Mouse (Mus musculus): ENCODE results near the gene Tas1r1. TPM values are rescaled to one million over a fixed set of nuclear protein-coding genes. Genes with fewer than 3 reads are reported as not detected.
A peak's percentile ranks its signal among the peaks of the same experiment; 100 is the strongest.

Gene Tas1r1
- polyA plus RNA-seq, 1 experiment from 2014 or later = 1.2 TPM

- WGBS = under 1% methylated on average over 115 of the region's 115 CpGs
- peak overlapping the region; percentile 49 for H3K9ac ChIP-seq
- peak overlapping the region; percentile 95 for H3K4me2 ChIP-seq (replicated peaks)
- H3K27ac ChIP-seq (replicated peaks) = peak overlapping the region; percentile 96
- peak; percentile 75 for ATAC-seq (ENCODE audit: insufficient number of reproducible peaks, low FRiP score, low TSS enrichment, low read depth)
- H3K36me3 ChIP-seq = peaks cover 23% of the 10 kb centered on the region
- H3K4me1 ChIP-seq = peaks cover 42% of the 10 kb centered on the region
- no peaks in the 10 kb centered on the region for H3K9me3 ChIP-seq (replicated peaks)
- peak overlapping the region; percentile 77 for H3K4me3 ChIP-seq (replicated peaks)
- no peaks in the 10 kb centered on the region for H3K27me3 ChIP-seq
Measured at GRCm38 (mm10) chr4:152009076-152010051, 29.0 kb downstream of the Tas1r1 start.

- Histone ChIP-seq H3K36me3 (peaks cover 16% of the 10 kb centered on the region), H3K27ac (replicated peaks) (peak within 1 kb of the TSS; percentile 96), H3K4me2 (replicated peaks) (peak within 1 kb of the TSS; percentile 95), H3K4me1 (peaks cover 42% of the 10 kb centered on the region), H3K9me3 (replicated peaks) (no peaks in the 10 kb centered on the region), H3K27me3 (no peaks in the 10 kb centered on the region), H3K9ac (peak within 1 kb of the TSS; percentile 49), H3K4me3 (replicated peaks) (peak within 1 kb of the TSS; percentile 77)
- peak; percentile 90 for ATAC-seq (ENCODE audit: insufficient number of reproducible peaks, low FRiP score, low TSS enrichment, low read depth)
- WGBS = under 1% methylated on average over 45 of the region's 45 CpGs
Measured at GRCm38 (mm10) chr4:152008622-152009075, 29.7 kb downstream of the Tas1r1 start, which contains the start of gene Klhl21. Gene Klhl21 (plus strand): TSS chr4:152008803.

- H3K27ac ChIP-seq (replicated peaks) = peak overlapping the region; percentile 96
- no peaks in the 10 kb centered on the region for H3K9me3 ChIP-seq (replicated peaks)
- H3K4me3 ChIP-seq (replicated peaks) = peak overlapping the region; percentile 77
- peaks cover 11% of the 10 kb centered on the region for H3K36me3 ChIP-seq
- WGBS = 1% methylated on average over 14 of the region's 14 CpGs
- peaks cover 42% of the 10 kb centered on the region for H3K4me1 ChIP-seq
- no peak for ATAC-seq (ENCODE audit: insufficient number of reproducible peaks, low FRiP score, low TSS enrichment, low read depth)
- peak overlapping the region; percentile 95 for H3K4me2 ChIP-seq (replicated peaks)
- no peaks in the 10 kb centered on the region for H3K27me3 ChIP-seq
- H3K9ac ChIP-seq = no peak overlapping the region; the same call in 1 of the 2 replicates
Measured at GRCm38 (mm10) chr4:152008148-152008500, 30.2 kb downstream of the Tas1r1 start.

- no peaks in the 10 kb centered on the region for H3K9me3 ChIP-seq (replicated peaks)
- peaks cover 42% of the 10 kb centered on the region for H3K4me1 ChIP-seq
- H3K27me3 ChIP-seq = no peaks in the 10 kb centered on the region
- H3K4me3 ChIP-seq (replicated peaks) = peak overlapping the region; percentile 77
- no peak overlapping the region for H3K9ac ChIP-seq
- H3K36me3 ChIP-seq = peaks cover 6% of the 10 kb centered on the region; the same call in 1 of the 2 replicates
- peak overlapping the region; percentile 96 for H3K27ac ChIP-seq (replicated peaks)
- no peak for ATAC-seq (ENCODE audit: insufficient number of reproducible peaks, low FRiP score, low TSS enrichment, low read depth)
- WGBS = 4% methylated on average over 8 of the region's 8 CpGs
- peak overlapping the region; percentile 95 for H3K4me2 ChIP-seq (replicated peaks)
Measured at GRCm38 (mm10) chr4:152007481-152008147, 30.8 kb downstream of the Tas1r1 start.

- Histone ChIP-seq H3K9me3 (replicated peaks) (no peaks in the 10 kb centered on the region), H3K27ac (replicated peaks) (no peak overlapping the region), H3K36me3 (no peaks in the 10 kb centered on the region), H3K4me2 (replicated peaks) (no peak overlapping the region), H3K9ac (no peak overlapping the region), H3K27me3 (no peaks in the 10 kb centered on the region), H3K4me3 (replicated peaks) (no peak overlapping the region), H3K4me1 (peaks cover 41% of the 10 kb centered on the region)
- WGBS = 27% methylated on average over 3 of the region's 3 CpGs
- no peak for ATAC-seq (ENCODE audit: insufficient number of reproducible peaks, low FRiP score, low TSS enrichment, low read depth)
Measured at GRCm38 (mm10) chr4:152006812-152007211, 31.6 kb downstream of the Tas1r1 start.

GRCm38 (mm10) chr4:152006137-152006536, 32.2 kb downstream of the Tas1r1 start:
- Histone ChIP-seq H3K4me2 (replicated peaks) (no peak overlapping the region), H3K9ac (no peak overlapping the region), H3K27ac (replicated peaks) (no peak overlapping the region), H3K4me1 (peaks cover 36% of the 10 kb centered on the region), H3K36me3 (no peaks in the 10 kb centered on the region), H3K9me3 (replicated peaks) (no peaks in the 10 kb centered on the region), H3K27me3 (no peaks in the 10 kb centered on the region), H3K4me3 (replicated peaks) (no peak overlapping the region)
- whole genome bisulfite sequencing = 68% methylated on average over 6 of the region's 6 CpGs
- ATAC-seq (ENCODE audit: insufficient number of reproducible peaks, low FRiP score, low TSS enrichment, low read depth) = no peak

GRCm38 (mm10) chr4:152002063-152002462, 36.3 kb downstream of the Tas1r1 start:
- no peaks in the 10 kb centered on the region for H3K36me3 ChIP-seq
- H3K27me3 ChIP-seq = no peaks in the 10 kb centered on the region
- ATAC-seq (ENCODE audit: insufficient number of reproducible peaks, low FRiP score, low TSS enrichment, low read depth) = no peak
- no peaks in the 10 kb centered on the region for H3K9me3 ChIP-seq (replicated peaks)
- H3K4me3 ChIP-seq (replicated peaks) = no peak overlapping the region
- peaks cover 11% of the 10 kb centered on the region for H3K4me1 ChIP-seq
- no peak overlapping the region for H3K9ac ChIP-seq
- H3K4me2 ChIP-seq (replicated peaks) = no peak overlapping the region
- 92% methylated on average over 3 of the region's 3 CpGs for WGBS
- H3K27ac ChIP-seq (replicated peaks) = no peak overlapping the region

- WGBS = 54% methylated on average over 4 of the region's 4 CpGs
- Histone ChIP-seq H3K27me3 (no peaks in the 10 kb centered on the region), H3K4me2 (replicated peaks) (no peak overlapping the region), H3K9ac (no peak overlapping the region), H3K36me3 (no peaks in the 10 kb centered on the region), H3K4me1 (peaks cover 9% of the 10 kb centered on the region), H3K4me3 (replicated peaks) (no peak overlapping the region), H3K9me3 (replicated peaks) (no peaks in the 10 kb centered on the region), H3K27ac (replicated peaks) (no peak overlapping the region)
- no peak for ATAC-seq (ENCODE audit: insufficient number of reproducible peaks, low FRiP score, low TSS enrichment, low read depth)
Measured at GRCm38 (mm10) chr4:152001335-152001734, 37.0 kb downstream of the Tas1r1 start.

GRCm38 (mm10) chr4:152000906-152001305, 37.5 kb downstream of the Tas1r1 start:
- ATAC-seq (ENCODE audit: insufficient number of reproducible peaks, low FRiP score, low TSS enrichment, low read depth) = no peak
- Histone ChIP-seq H3K4me1 (peaks cover 9% of the 10 kb centered on the region), H3K4me2 (replicated peaks) (no peak overlapping the region)

GRCm38 (mm10) chr4:151999481-151999880, 38.9 kb downstream of the Tas1r1 start:
- Histone ChIP-seq H3K4me2 (replicated peaks) (no peak overlapping the region), H3K4me3 (replicated peaks) (no peak overlapping the region), H3K27ac (replicated peaks) (no peak overlapping the region), H3K9ac (no peak overlapping the region), H3K27me3 (no peaks in the 10 kb centered on the region), H3K9me3 (replicated peaks) (no peaks in the 10 kb centered on the region), H3K4me1 (peaks cover 10% of the 10 kb centered on the region), H3K36me3 (no peaks in the 10 kb centered on the region)
- WGBS = 47% methylated on average over 3 of the region's 3 CpGs
- ATAC-seq (ENCODE audit: insufficient number of reproducible peaks, low FRiP score, low TSS enrichment, low read depth) = no peak

More at GRCm38 (mm10) chr4:152000906-152001305, 37.5 kb downstream of the Tas1r1 start:
- WGBS = 27% methylated on average over 4 of the region's 4 CpGs
- Histone ChIP-seq H3K36me3 (no peaks in the 10 kb centered on the region), H3K9ac (no peak overlapping the region), H3K27ac (replicated peaks) (no peak overlapping the region), H3K9me3 (replicated peaks) (no peaks in the 10 kb centered on the region), H3K27me3 (no peaks in the 10 kb centered on the region), H3K4me3 (replicated peaks) (no peak overlapping the region)

- 65% methylated on average over 3 of the region's 3 CpGs for WGBS
Measured at GRCm38 (mm10) chr4:151997701-151998100, 40.7 kb downstream of the Tas1r1 start.

More at GRCm38 (mm10) chr4:151997701-151998100, 40.7 kb downstream of the Tas1r1 start:
- H3K9me3 ChIP-seq (replicated peaks) = no peaks in the 10 kb centered on the region
- no peak overlapping the region for H3K27ac ChIP-seq (replicated peaks)
- H3K4me3 ChIP-seq (replicated peaks) = peak overlapping the region; percentile 93
- H3K27me3 ChIP-seq = no peaks in the 10 kb centered on the region
- peaks cover 7% of the 10 kb centered on the region for H3K36me3 ChIP-seq
- no peak overlapping the region for H3K9ac ChIP-seq
- peak overlapping the region; percentile 52; the same call in 1 of the 2 replicates for H3K4me2 ChIP-seq (replicated peaks)
- peaks cover 27% of the 10 kb centered on the region for H3K4me1 ChIP-seq
- ATAC-seq (ENCODE audit: insufficient number of reproducible peaks, low FRiP score, low TSS enrichment, low read depth) = no peak
